Mouse (Mus musculus): ENCODE measurements around the gene Zscan4e.
"Not testable (repeated sequence)": the region's sequence is repeated elsewhere in the genome, so short reads cannot be mapped to it uniquely, and the experiment has no call there.

The Zscan4e gene

DNA sequence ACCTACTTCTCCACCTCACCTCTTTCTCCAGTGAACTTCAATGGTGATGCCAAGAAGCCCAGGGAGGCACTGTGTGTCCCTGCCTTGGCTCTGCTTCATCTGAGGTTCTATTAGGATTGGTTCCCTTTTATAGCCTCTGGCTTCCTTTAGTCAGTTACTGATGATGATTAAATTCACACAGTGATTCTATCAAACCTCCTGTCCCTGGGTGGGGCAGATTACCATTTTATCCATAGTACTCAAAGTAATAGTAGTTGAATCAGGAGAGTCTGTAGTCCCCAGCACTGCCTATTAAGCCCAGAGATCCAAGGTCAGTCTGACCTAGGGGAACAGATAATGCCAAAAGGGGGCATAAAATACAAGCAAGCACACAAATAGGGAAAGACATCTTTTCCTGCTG is at the start of gene Zscan4e:
Gene Zscan4e, minus strand, starts transcription at position 101 of the 400 bp plus-strand sequence.
- DNase-seq (ENCODE audit: low spot score), result not testable (repeated sequence)
